Mouse (Mus musculus): ENCODE results near the gene Gm6408. TPM values are rescaled to one million over a fixed set of nuclear protein-coding genes. Genes with fewer than 3 reads are reported as not detected.
"Not testable (repeated sequence)": the region's sequence is repeated elsewhere in the genome, so short reads cannot be mapped to it uniquely, and the experiment has no call there.

The Gm6408 gene
- polyA plus RNA-seq, 1 experiment from 2014 or later, result not detected

DNA sequence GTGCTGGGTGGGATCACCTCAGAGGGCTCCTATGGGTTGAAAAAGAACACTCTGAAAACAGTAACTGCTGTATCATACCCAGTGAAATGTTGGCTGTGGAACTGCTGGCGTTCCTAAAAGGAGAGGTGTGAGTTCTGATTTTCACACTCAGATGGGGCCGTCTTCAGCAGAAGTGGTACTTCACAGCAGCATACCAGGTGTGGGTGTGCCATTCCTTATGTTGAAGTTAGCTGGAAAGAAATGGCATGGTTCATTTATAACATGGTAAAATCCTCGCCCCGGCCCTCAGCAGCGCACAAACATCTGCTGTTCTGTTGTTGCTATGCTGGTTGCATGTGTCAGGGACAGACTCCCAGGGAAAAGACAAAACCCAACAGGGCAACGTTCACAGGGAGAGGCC lies 28.2 kb upstream of the Gm6408 start:
- no peak overlapping the region for H3K4me2 ChIP-seq (ENCODE audit: low read depth, low read length)
- H3K36me3 ChIP-seq (ENCODE audit: control insufficient read depth, insufficient read depth, low read length), result no peaks in the 10 kb centered on the region
- no peak overlapping the region for H3K9ac ChIP-seq (ENCODE audit: low read length)
- H3K27me3 ChIP-seq (ENCODE audit: control insufficient read depth, insufficient read depth, low read depth, low read length), result no peaks in the 10 kb centered on the region
- H3K4me1 ChIP-seq (replicated peaks; ENCODE audit: control insufficient read depth, insufficient read depth, low read length), result no peaks in the 10 kb centered on the region
- H3K9me3 ChIP-seq (ENCODE audit: control insufficient read depth, low read length), result no peaks in the 10 kb centered on the region
- H3K27ac ChIP-seq (ENCODE audit: low read length), result no peak overlapping the region
- no peak overlapping the region for H3K4me3 ChIP-seq (ENCODE audit: low read length)
- 76% methylated on average over 6 of the region's 6 CpGs for WGBS
- ATAC-seq (ENCODE audit: low read depth), result no peak

DNA sequence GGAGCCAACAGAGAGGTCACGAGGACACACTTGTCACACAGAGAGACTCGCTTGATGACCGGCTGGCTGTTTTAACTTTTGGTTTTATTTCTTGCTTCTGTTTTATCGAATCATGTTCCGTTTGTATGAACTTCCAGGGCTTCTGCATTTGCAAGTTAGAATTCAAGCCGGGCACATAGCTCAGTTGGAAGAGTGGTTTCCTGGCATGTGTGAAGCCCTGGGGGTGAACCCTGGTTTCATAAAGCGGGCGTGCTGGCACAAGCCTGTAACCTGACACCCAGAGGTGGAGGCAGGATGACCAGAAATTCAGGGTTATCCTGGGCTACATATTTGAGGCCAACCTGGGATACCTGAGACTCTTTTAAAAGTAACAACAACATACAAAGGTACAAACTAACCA lies 20.2 kb upstream of the Gm6408 start:
- H3K36me3 ChIP-seq (ENCODE audit: control insufficient read depth, insufficient read depth, low read length), result no peaks in the 10 kb centered on the region
- no peak for ATAC-seq (ENCODE audit: low read depth)
- H3K27ac ChIP-seq (ENCODE audit: low read length), result no peak overlapping the region
- no peaks in the 10 kb centered on the region for H3K4me1 ChIP-seq (replicated peaks; ENCODE audit: control insufficient read depth, insufficient read depth, low read length)
- no peak overlapping the region for H3K4me2 ChIP-seq (ENCODE audit: low read depth, low read length)
- H3K4me3 ChIP-seq (ENCODE audit: low read length), result no peak overlapping the region
- H3K9ac ChIP-seq (ENCODE audit: low read length), result no peak overlapping the region
- H3K9me3 ChIP-seq (ENCODE audit: control insufficient read depth, low read length), result no peaks in the 10 kb centered on the region
- no peaks in the 10 kb centered on the region for H3K27me3 ChIP-seq (ENCODE audit: control insufficient read depth, insufficient read depth, low read depth, low read length)
- WGBS, result 63% methylated on average over 8 of the region's 8 CpGs

DNA sequence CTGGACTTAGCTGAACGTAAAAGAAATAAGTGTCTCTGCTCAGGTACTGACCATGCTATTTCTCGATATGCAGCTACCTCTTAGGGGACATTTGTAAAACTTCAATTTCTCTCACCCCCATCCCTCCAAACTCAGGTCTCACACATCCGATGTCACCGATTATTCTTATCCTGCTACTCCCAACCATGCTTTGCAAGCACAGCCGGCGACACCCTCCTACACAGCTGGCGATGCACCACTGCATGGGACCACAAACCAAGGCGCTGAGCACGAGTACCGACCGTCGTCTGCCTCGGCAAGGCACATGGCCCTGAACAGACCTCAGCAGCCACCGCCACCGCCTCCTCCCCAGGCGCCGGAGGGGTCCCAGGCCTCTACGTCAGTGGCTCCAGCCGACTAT lies 15.1 kb upstream of the Gm6408 start:
- no peak for ATAC-seq (ENCODE audit: low read depth)
- Histone ChIP-seq H3K4me1 (replicated peaks; ENCODE audit: control insufficient read depth, insufficient read depth, low read length) (no peaks in the 10 kb centered on the region), H3K27me3 (ENCODE audit: control insufficient read depth, insufficient read depth, low read depth, low read length) (no peaks in the 10 kb centered on the region), H3K36me3 (ENCODE audit: control insufficient read depth, insufficient read depth, low read length) (no peaks in the 10 kb centered on the region), H3K9me3 (ENCODE audit: control insufficient read depth, low read length) (no peaks in the 10 kb centered on the region), H3K27ac (ENCODE audit: low read length) (no peak overlapping the region), H3K4me2 (ENCODE audit: low read depth, low read length) (no peak overlapping the region), H3K9ac (ENCODE audit: low read length) (no peak overlapping the region), H3K4me3 (ENCODE audit: low read length) (no peak overlapping the region)
- 88% methylated on average over 19 of the region's 19 CpGs for WGBS

DNA sequence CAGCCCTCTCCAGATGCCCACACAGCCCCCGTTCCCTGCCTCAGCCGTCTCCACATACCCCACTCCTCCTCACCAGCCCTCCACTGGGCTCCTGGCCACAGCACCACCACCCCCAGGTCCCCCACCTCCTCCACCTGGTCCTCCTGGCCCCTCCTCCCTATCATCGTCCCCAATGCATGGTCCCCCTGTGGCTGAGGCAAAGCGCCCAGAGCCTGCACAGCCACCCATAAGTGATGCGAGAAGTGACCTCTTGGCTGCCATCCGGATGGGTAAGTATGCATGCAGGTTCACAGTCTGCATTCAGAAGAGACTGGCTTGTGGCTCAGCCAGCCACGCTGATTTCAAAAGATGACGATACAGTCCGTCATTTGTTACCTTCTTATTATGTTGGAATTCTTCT lies 13.5 kb upstream of the Gm6408 start:
- no peak for ATAC-seq (ENCODE audit: low read depth)
- 86% methylated on average over 9 of the region's 9 CpGs for WGBS

DNA sequence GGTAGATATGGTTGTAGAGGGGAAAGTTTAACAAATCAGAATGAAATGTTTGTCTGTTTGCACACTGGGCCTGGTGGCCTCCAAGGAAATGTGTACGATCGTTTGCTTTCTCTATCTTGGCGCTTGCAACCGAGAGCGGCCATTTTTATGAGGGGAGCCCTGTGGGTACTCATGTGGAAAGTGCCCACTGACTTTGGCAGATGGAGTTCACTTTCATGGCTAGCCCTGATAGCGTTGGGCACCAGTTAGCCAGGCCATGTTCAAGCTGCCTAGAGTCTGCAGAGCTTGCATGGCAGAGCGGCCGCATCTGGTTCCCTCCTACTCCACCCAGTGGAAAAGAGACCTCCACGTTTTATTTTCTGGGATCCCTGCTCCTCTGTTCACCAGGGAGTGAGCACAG lies 10.9 kb upstream of the Gm6408 start:
- H3K27ac ChIP-seq (ENCODE audit: low read length), result no peak overlapping the region
- no peak overlapping the region for H3K4me2 ChIP-seq (ENCODE audit: low read depth, low read length)
- H3K36me3 ChIP-seq (ENCODE audit: control insufficient read depth, insufficient read depth, low read length), result no peaks in the 10 kb centered on the region
- no peak for ATAC-seq (ENCODE audit: low read depth)
- H3K9me3 ChIP-seq (ENCODE audit: control insufficient read depth, low read length), result no peaks in the 10 kb centered on the region
- WGBS, result 85% methylated on average over 9 of the region's 9 CpGs
- H3K4me1 ChIP-seq (replicated peaks; ENCODE audit: control insufficient read depth, insufficient read depth, low read length), result no peaks in the 10 kb centered on the region
- no peaks in the 10 kb centered on the region for H3K27me3 ChIP-seq (ENCODE audit: control insufficient read depth, insufficient read depth, low read depth, low read length)
- H3K4me3 ChIP-seq (ENCODE audit: low read length), result no peak overlapping the region
- no peak overlapping the region for H3K9ac ChIP-seq (ENCODE audit: low read length)

More for the DNA sequence above, 13.5 kb upstream of the Gm6408 start:
- no peaks in the 10 kb centered on the region for H3K4me1 ChIP-seq (replicated peaks; ENCODE audit: control insufficient read depth, insufficient read depth, low read length)
- H3K27ac ChIP-seq (ENCODE audit: low read length), result no peak overlapping the region
- H3K4me3 ChIP-seq (ENCODE audit: low read length), result no peak overlapping the region
- no peak overlapping the region for H3K9ac ChIP-seq (ENCODE audit: low read length)
- H3K9me3 ChIP-seq (ENCODE audit: control insufficient read depth, low read length), result no peaks in the 10 kb centered on the region
- H3K27me3 ChIP-seq (ENCODE audit: control insufficient read depth, insufficient read depth, low read depth, low read length), result no peaks in the 10 kb centered on the region
- H3K36me3 ChIP-seq (ENCODE audit: control insufficient read depth, insufficient read depth, low read length), result no peaks in the 10 kb centered on the region
- H3K4me2 ChIP-seq (ENCODE audit: low read depth, low read length), result no peak overlapping the region

DNA sequence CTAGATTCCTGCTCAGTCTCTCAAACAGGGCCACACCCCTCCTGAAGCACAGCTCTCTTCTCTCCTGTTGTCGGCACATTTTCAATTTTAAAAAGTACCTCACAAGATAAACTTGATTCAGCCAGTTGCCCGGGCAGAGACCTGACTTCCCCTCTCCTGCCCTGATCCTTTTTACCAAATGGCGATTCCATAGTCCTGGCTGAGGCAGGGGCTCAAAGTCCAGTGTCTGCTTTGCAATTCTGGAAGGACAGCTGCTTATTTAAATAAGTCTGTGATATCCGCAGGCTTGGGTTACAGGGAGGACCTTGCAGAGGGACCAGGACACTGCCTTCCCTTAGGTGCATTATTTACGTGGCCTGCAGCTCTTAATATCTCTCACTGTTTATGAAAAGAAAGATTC lies 10.5 kb upstream of the Gm6408 start:
- Histone ChIP-seq H3K36me3 (ENCODE audit: control insufficient read depth, insufficient read depth, low read length) (no peaks in the 10 kb centered on the region), H3K4me3 (ENCODE audit: low read length) (no peak overlapping the region), H3K4me1 (replicated peaks; ENCODE audit: control insufficient read depth, insufficient read depth, low read length) (no peaks in the 10 kb centered on the region), H3K27ac (ENCODE audit: low read length) (no peak overlapping the region), H3K4me2 (ENCODE audit: low read depth, low read length) (no peak overlapping the region), H3K9ac (ENCODE audit: low read length) (no peak overlapping the region), H3K9me3 (ENCODE audit: control insufficient read depth, low read length) (no peaks in the 10 kb centered on the region), H3K27me3 (ENCODE audit: control insufficient read depth, insufficient read depth, low read depth, low read length) (no peaks in the 10 kb centered on the region)
- 68% methylated on average over 5 of the region's 5 CpGs for WGBS
- ATAC-seq (ENCODE audit: low read depth), result no peak

DNA sequence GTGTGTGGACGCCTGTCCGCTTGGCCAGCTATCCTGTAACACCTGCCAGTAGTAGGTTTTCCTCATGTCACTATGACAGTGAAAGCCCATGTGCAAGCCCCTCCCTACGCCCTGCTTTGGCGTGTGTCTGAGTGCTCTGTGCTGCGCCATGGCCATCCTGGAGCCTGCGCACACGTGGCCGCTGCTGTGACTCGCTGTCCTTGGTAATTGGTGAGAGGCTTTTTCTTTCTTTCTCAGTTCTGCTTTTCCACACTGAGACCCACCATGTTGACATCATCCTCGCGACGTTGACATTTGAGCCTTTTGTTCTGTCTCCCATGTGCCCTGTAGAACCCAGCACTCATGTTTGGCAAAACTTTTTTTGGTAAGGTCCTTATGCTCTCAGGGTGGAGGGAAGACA lies 9.9 kb upstream of the Gm6408 start:
- H3K4me3 ChIP-seq (ENCODE audit: low read length), result no peak overlapping the region
- H3K4me1 ChIP-seq (replicated peaks; ENCODE audit: control insufficient read depth, insufficient read depth, low read length), result no peaks in the 10 kb centered on the region
- no peak overlapping the region for H3K9ac ChIP-seq (ENCODE audit: low read length)
- no peaks in the 10 kb centered on the region for H3K36me3 ChIP-seq (ENCODE audit: control insufficient read depth, insufficient read depth, low read length)
- no peak overlapping the region for H3K4me2 ChIP-seq (ENCODE audit: low read depth, low read length)
- ATAC-seq (ENCODE audit: low read depth), result no peak
- H3K9me3 ChIP-seq (ENCODE audit: control insufficient read depth, low read length), result no peaks in the 10 kb centered on the region
- H3K27ac ChIP-seq (ENCODE audit: low read length), result no peak overlapping the region
- 92% methylated on average over 12 of the region's 12 CpGs for WGBS
- H3K27me3 ChIP-seq (ENCODE audit: control insufficient read depth, insufficient read depth, low read depth, low read length), result no peaks in the 10 kb centered on the region

DNA sequence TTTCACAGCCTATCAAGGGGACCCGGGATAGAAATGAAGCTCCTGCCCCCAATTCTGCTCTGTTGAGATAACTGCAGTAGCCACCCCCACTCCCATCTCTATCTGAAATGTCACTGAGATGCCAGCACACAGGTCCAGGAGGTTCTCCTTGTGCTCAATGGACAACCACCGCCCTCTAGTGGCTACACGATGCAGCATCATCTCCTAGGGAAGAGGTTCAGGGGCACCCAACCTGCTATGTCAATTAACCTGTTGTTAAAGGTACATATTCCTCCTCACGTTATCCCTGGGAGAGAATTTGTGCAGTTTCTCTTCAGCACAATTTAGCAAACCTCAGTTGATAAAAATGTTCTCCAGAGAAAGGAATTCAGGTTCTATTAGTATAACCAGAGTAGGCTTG lies 2.2 kb upstream of the Gm6408 start:
- not testable (repeated sequence) for H3K9me3 ChIP-seq (ENCODE audit: control insufficient read depth, low read length); ATAC-seq (ENCODE audit: low read depth); H3K4me2 ChIP-seq (ENCODE audit: low read depth, low read length); H3K9ac ChIP-seq (ENCODE audit: low read length); H3K27me3 ChIP-seq (ENCODE audit: control insufficient read depth, insufficient read depth, low read depth, low read length); H3K4me1 ChIP-seq (replicated peaks; ENCODE audit: control insufficient read depth, insufficient read depth, low read length); H3K4me3 ChIP-seq (ENCODE audit: low read length); H3K36me3 ChIP-seq (ENCODE audit: control insufficient read depth, insufficient read depth, low read length); H3K27ac ChIP-seq (ENCODE audit: low read length)
- 3% methylated on average over 4 of the region's 4 CpGs for WGBS

DNA sequence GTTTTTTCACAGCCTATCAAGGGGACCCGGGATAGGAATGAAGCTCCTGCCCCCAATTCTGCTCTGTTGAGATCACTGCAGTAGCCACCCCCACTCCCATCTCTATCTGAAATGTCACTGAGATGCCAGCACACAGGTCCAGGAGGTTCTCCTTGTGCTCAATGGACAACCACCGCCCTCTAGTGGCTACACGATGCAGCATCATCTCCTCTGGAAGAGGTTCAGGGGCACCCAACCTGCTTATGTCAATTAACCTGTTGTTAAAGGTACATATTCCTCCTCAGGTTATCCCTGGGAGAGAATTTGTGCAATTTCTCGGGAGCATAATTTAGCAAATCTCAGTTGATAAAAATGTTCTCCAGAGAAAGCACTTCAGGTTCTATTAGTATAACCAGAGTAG lies 7.2 kb downstream of the Gm6408 start:
- not testable (repeated sequence) for H3K27me3 ChIP-seq (ENCODE audit: control insufficient read depth, insufficient read depth, low read depth, low read length); H3K4me3 ChIP-seq (ENCODE audit: low read length); H3K27ac ChIP-seq (ENCODE audit: low read length); H3K9ac ChIP-seq (ENCODE audit: low read length); ATAC-seq (ENCODE audit: low read depth); H3K9me3 ChIP-seq (ENCODE audit: control insufficient read depth, low read length); H3K4me1 ChIP-seq (replicated peaks; ENCODE audit: control insufficient read depth, insufficient read depth, low read length); H3K4me2 ChIP-seq (ENCODE audit: low read depth, low read length); H3K36me3 ChIP-seq (ENCODE audit: control insufficient read depth, insufficient read depth, low read length)
- 7% methylated on average over 3 of the region's 4 CpGs for WGBS

DNA sequence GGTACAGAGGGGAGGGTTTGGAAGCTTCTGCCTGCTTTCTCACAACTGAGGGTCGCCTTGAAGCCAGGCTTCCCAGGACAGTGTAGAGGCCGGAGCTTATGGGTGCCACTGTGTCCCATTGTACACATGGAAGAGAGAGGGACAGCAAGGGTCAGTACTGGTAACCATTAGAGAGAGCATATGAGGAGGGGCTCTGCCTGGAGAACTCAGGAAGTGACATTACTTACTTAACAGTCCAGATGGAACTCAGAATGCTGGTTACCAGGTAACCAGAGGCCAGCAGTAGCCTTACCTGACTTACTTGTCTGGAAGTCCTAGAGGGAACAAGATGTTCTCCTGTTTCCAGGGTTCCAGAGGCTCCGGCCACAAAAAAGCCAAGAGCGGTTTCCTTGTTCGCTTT lies 9.3 kb downstream of the Gm6408 start, which contains the start of gene Gm6370:
Gene Gm6370 (plus strand): TSS at position 301 of the 400 bp plus-strand sequence.
- H3K36me3 ChIP-seq (ENCODE audit: control insufficient read depth, insufficient read depth, low read length); H3K4me3 ChIP-seq (ENCODE audit: low read length); H3K4me2 ChIP-seq (ENCODE audit: low read depth, low read length); H3K27ac ChIP-seq (ENCODE audit: low read length); H3K9ac ChIP-seq (ENCODE audit: low read length); H3K4me1 ChIP-seq (replicated peaks; ENCODE audit: control insufficient read depth, insufficient read depth, low read length); H3K9me3 ChIP-seq (ENCODE audit: control insufficient read depth, low read length); H3K27me3 ChIP-seq (ENCODE audit: control insufficient read depth, insufficient read depth, low read depth, low read length); ATAC-seq (ENCODE audit: low read depth): not testable (repeated sequence)
- WGBS, result no CpG with 5 or more reads among the region's 5 CpGs
